26 mouse cellular contexts compared by ENCODE assay signal in the genomic region with DNA sequence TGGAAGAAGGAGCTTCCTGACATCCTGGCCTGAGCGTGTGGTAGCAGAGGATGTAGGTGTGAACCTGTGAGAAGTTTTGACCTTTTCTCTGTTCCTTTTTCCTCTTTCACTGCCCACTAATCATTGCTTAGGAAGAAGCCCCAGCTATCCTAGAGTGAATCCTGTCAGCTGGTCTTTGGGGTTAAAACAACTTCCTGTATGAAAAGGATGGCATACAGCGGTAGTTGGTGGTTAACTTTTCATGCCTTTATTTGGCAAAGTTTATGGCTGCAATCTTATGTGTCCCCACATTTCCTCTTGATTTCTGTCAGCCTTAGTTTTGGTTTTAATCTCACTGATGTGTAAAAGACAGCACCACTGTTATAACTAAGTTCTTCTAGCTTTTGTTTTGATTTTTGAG. TPM values are rescaled to one million over a fixed set of nuclear protein-coding genes. Genes with fewer than 3 reads are reported as not detected.
A peak's percentile ranks its signal among the peaks of the same experiment; 100 is the strongest.
DNase-seq lines count a peak whose midpoint lies in the region; ATAC-seq and TF ChIP-seq lines count a peak whose summit lies in the region.
"Had no signal": no experiment of that assay in that cellular context is flagged by ENCODE, and none has a peak within 500 bp of the region (broad histone marks: within the 10 kb centered on the region; RNA-seq: fewer than 3 reads in every experiment).

No protein-coding gene starts in this region.

- H3K27ac ChIP-seq in midbrain, embryonic 14.5 days (replicated peaks; ENCODE audit: low read depth, low read length): no peak overlapping the region
- H3K27ac ChIP-seq in intestine, postnatal 0 days (ENCODE audit: low read depth, low read length): no peak overlapping the region
- H3K27ac ChIP-seq in limb, embryonic 10.5 days: no peak overlapping the region
- H3K27ac ChIP-seq: embryonic facial prominence, embryonic 12.5 days; heart, embryonic 10.5 days; hindbrain, embryonic 10.5 days; kidney, embryonic 15.5 days; limb, embryonic 15.5 days; liver, embryonic 14.5 days; stomach, postnatal 0 days had no signal

- DNase-seq in 416B (ENCODE audit: low read depth): peak; percentile 91
- DNase-seq in naive thymus-derived CD4-positive, alpha-beta T cell, adult 2 months (ENCODE audit: low read depth): peak; percentile 69
- no peak for DNase-seq in midbrain, embryonic 14.5 days
- DNase-seq in limb, embryonic 10.5 days (ENCODE audit: low spot score): no peak
- DNase-seq: adrenal gland, postnatal 36 days; B cell, adult 2 months; cerebellum, adult 11-12 months; cerebellum, postnatal 10 days; kidney, adult 11 months; layer of hippocampus, adult 9-11 months; lung, embryonic 14.5 days; lung, postnatal 36 days; retina, postnatal 1 day; right cerebral cortex, postnatal 25 days had no signal

- no peaks in the 10 kb centered on the region for H3K9me3 ChIP-seq in midbrain, embryonic 14.5 days (ENCODE audit: control insufficient read depth, low read length)
- no peaks in the 10 kb centered on the region for H3K9me3 ChIP-seq in intestine, postnatal 0 days (ENCODE audit: control insufficient read depth)
- H3K9me3 ChIP-seq in limb, embryonic 10.5 days (replicated peaks): no peaks in the 10 kb centered on the region
- H3K9me3 ChIP-seq: embryonic facial prominence, embryonic 12.5 days; heart, embryonic 10.5 days; hindbrain, embryonic 10.5 days; kidney, embryonic 15.5 days; limb, embryonic 15.5 days had no signal

- no peaks in the 10 kb centered on the region for H3K4me1 ChIP-seq in midbrain, embryonic 14.5 days (ENCODE audit: control insufficient read depth, insufficient read depth, low read length)
- H3K4me1 ChIP-seq in intestine, postnatal 0 days (replicated peaks; ENCODE audit: control insufficient read depth, insufficient read depth, low read length): no peaks in the 10 kb centered on the region
- H3K4me1 ChIP-seq in limb, embryonic 10.5 days: no peaks in the 10 kb centered on the region
- H3K4me1 ChIP-seq: embryonic facial prominence, embryonic 12.5 days; heart, embryonic 10.5 days; hindbrain, embryonic 10.5 days; kidney, embryonic 15.5 days; limb, embryonic 15.5 days had no signal

- no peak overlapping the region for H3K4me2 ChIP-seq in midbrain, embryonic 14.5 days (ENCODE audit: low read length)
- no peak overlapping the region for H3K4me2 ChIP-seq in intestine, postnatal 0 days (replicated peaks; ENCODE audit: low read depth)
- H3K4me2 ChIP-seq: embryonic facial prominence, embryonic 12.5 days; kidney, embryonic 15.5 days; limb, embryonic 15.5 days; lung, embryonic 14.5 days; midbrain, embryonic 11.5 days had no signal

- H3K27me3 ChIP-seq in midbrain, embryonic 14.5 days (ENCODE audit: control insufficient read depth, insufficient read depth, low read length): no peaks in the 10 kb centered on the region
- no peaks in the 10 kb centered on the region for H3K27me3 ChIP-seq in intestine, postnatal 0 days (replicated peaks; ENCODE audit: control insufficient read depth, insufficient read depth, low read length)
- no peaks in the 10 kb centered on the region for H3K27me3 ChIP-seq in limb, embryonic 10.5 days (ENCODE audit: low read depth, poor library complexity, severe bottlenecking)
- H3K27me3 ChIP-seq: embryonic facial prominence, embryonic 12.5 days; kidney, embryonic 15.5 days; limb, embryonic 15.5 days had no signal

- H3K4me3 ChIP-seq in midbrain, embryonic 14.5 days (replicated peaks; ENCODE audit: low read depth, low read length): no peak overlapping the region
- H3K4me3 ChIP-seq in intestine, postnatal 0 days (ENCODE audit: low read depth, low read length): no peak overlapping the region
- no peak overlapping the region for H3K4me3 ChIP-seq in limb, embryonic 10.5 days
- H3K4me3 ChIP-seq: embryonic facial prominence, embryonic 12.5 days; heart, embryonic 10.5 days; hindbrain, embryonic 10.5 days; kidney, embryonic 15.5 days; limb, embryonic 15.5 days had no signal

- TF ChIP-seq CTCF in intestine, postnatal 0 days (IDR thresholded peaks at IDR 0.05; ENCODE audit: low read depth): no peak

- 94% methylated on average over 2 of the region's 2 CpGs for WGBS in midbrain, embryonic 14.5 days
- 64% methylated on average over 2 of the region's 2 CpGs for WGBS in intestine, postnatal 0 days
- WGBS in limb, embryonic 10.5 days: 88% methylated on average over 2 of the region's 2 CpGs

- peaks cover 41% of the 10 kb centered on the region for H3K36me3 ChIP-seq in midbrain, embryonic 14.5 days (ENCODE audit: control insufficient read depth, insufficient read depth, low read length)
- peaks cover 33% of the 10 kb centered on the region for H3K36me3 ChIP-seq in intestine, postnatal 0 days (ENCODE audit: control insufficient read depth, insufficient read depth)
- peaks cover 53% of the 10 kb centered on the region for H3K36me3 ChIP-seq in limb, embryonic 10.5 days

- H3K9ac ChIP-seq in midbrain, embryonic 14.5 days (replicated peaks; ENCODE audit: low read length): no peak overlapping the region
- H3K9ac ChIP-seq in intestine, postnatal 0 days (ENCODE audit: low read depth, low read length): no peak overlapping the region
- H3K9ac ChIP-seq: embryonic facial prominence, embryonic 12.5 days; kidney, embryonic 15.5 days; limb, embryonic 15.5 days; lung, embryonic 14.5 days had no signal

- ATAC-seq in CD4-positive, CD25-positive, alpha-beta regulatory T cell, adult 4 months: peak; percentile 60
- ATAC-seq in hematopoietic stem cell, adult 5-6 weeks (replicated peaks in 1 of 2; ENCODE audit: insufficient read depth in 1 of 2, low FRiP score in 2 of 2, low TSS enrichment in 1 of 2, low read depth in 1 of 2, poor library complexity in 2 of 2, severe bottlenecking in 2 of 2): peak; percentile 39 to 54; a peak in 2 of 4 replicates
- ATAC-seq in midbrain, embryonic 14.5 days (ENCODE audit: low FRiP score, low TSS enrichment): no peak
- ATAC-seq in intestine, postnatal 0 days: no peak
- ATAC-seq: hindbrain, embryonic 16.5 days had no signal

RNA-seq across cellular contexts. Expression of gene Lime1, which starts 2.6 kb away (rescaled TPM):
- polyA plus RNA-seq in CD4-positive, CD25-positive, alpha-beta regulatory T cell, adult 4 months (2017; shearing (Covaris generic)): 100 to 1,000 TPM; 302 to 371 TPM
- total RNA-seq in hematopoietic stem cell, adult 5-6 weeks (2017): 32.4 and 36.1 TPM in 2 replicates
- 43.7 and 50.1 TPM in 2 replicates for polyA plus RNA-seq in midbrain, embryonic 14.5 days (2014; fragmentation: Nextera tagmentation; extraction: Ambion mirVana)
- polyA plus RNA-seq in intestine, postnatal 0 days (2015; fragmentation: Nextera tagmentation; extraction: Ambion mirVana): 6.7 and 8.6 TPM in 2 replicates
- 26.1 and 30.6 TPM in 2 replicates for polyA plus RNA-seq in limb, embryonic 10.5 days (2016; fragmentation: Nextera tagmentation; extraction: Ambion mirVana)

RNA-seq across cellular contexts. Expression of gene Arfrp1, which starts 12.0 kb away (rescaled TPM):
- 10 to 100 TPM; 67.6 to 76.2 TPM for polyA plus RNA-seq in CD4-positive, CD25-positive, alpha-beta regulatory T cell, adult 4 months (2017; shearing (Covaris generic))
- 54.9 and 75.9 TPM in 2 replicates for total RNA-seq in hematopoietic stem cell, adult 5-6 weeks (2017)
- polyA plus RNA-seq in midbrain, embryonic 14.5 days (2014; fragmentation: Nextera tagmentation; extraction: Ambion mirVana): 65.8 and 76.2 TPM in 2 replicates
- 32.1 TPM in 2 replicates for polyA plus RNA-seq in intestine, postnatal 0 days (2015; fragmentation: Nextera tagmentation; extraction: Ambion mirVana)
- polyA plus RNA-seq in limb, embryonic 10.5 days (2016; fragmentation: Nextera tagmentation; extraction: Ambion mirVana): 79.7 and 80.9 TPM in 2 replicates

RNA-seq across cellular contexts. Expression of gene Zgpat, which starts 12.5 kb away (rescaled TPM):
- polyA plus RNA-seq in CD4-positive, CD25-positive, alpha-beta regulatory T cell, adult 4 months (2017; shearing (Covaris generic)): 10 to 100 TPM; 16.4 to 23.4 TPM
- 48.8 and 55.8 TPM in 2 replicates for total RNA-seq in hematopoietic stem cell, adult 5-6 weeks (2017)
- 65.0 and 67.7 TPM in 2 replicates for polyA plus RNA-seq in midbrain, embryonic 14.5 days (2014; fragmentation: Nextera tagmentation; extraction: Ambion mirVana)
- polyA plus RNA-seq in intestine, postnatal 0 days (2015; fragmentation: Nextera tagmentation; extraction: Ambion mirVana): 23.8 and 25.7 TPM in 2 replicates
- polyA plus RNA-seq in limb, embryonic 10.5 days (2016; fragmentation: Nextera tagmentation; extraction: Ambion mirVana): 43.8 and 54.0 TPM in 2 replicates

RNA-seq across cellular contexts. Expression of gene Rtel1, which starts 57.7 kb away (rescaled TPM):
- polyA plus RNA-seq in CD4-positive, CD25-positive, alpha-beta regulatory T cell, adult 4 months (2017; shearing (Covaris generic)): 10 to 100 TPM; 42.4 to 44.3 TPM
- total RNA-seq in hematopoietic stem cell, adult 5-6 weeks (2017): 46.8 and 56.7 TPM in 2 replicates
- 40.3 and 46.9 TPM in 2 replicates for polyA plus RNA-seq in midbrain, embryonic 14.5 days (2014; fragmentation: Nextera tagmentation; extraction: Ambion mirVana)
- polyA plus RNA-seq in intestine, postnatal 0 days (2015; fragmentation: Nextera tagmentation; extraction: Ambion mirVana): 10.0 and 10.5 TPM in 2 replicates
- 79.8 and 80.8 TPM in 2 replicates for polyA plus RNA-seq in limb, embryonic 10.5 days (2016; fragmentation: Nextera tagmentation; extraction: Ambion mirVana)

Comparison
In these comparisons a context has a peak if more than half of its experiments do, and no peak if none do; other contexts are left out.
1. DNase-seq: peak in 416B (single experiment) and naive thymus-derived CD4-positive, alpha-beta T cell, adult 2 months (single experiment); none in midbrain, embryonic 14.5 days (single experiment) and limb, embryonic 10.5 days (single experiment).
2. ATAC-seq: peak in CD4-positive, CD25-positive, alpha-beta regulatory T cell, adult 4 months (single experiment) and hematopoietic stem cell, adult 5-6 weeks (2 of 2); none in midbrain, embryonic 14.5 days (single experiment) and intestine, postnatal 0 days (single experiment).